Mouse (Mus musculus) kidney, embryonic 14.5 days (tissue): Measurements from ENCODE around the gene Rhebl1. TPM values are rescaled to one million over a fixed set of nuclear protein-coding genes. Genes with fewer than 3 reads are reported as not detected.

Experiments
- ATAC-seq: fragments of 200-750 bp; cut with Nextera tagmentation; 2 replicates; pipeline ENCODE4 v1.8.0; 2017; ENCODE audit warnings: moderate number of reproducible peaks, mild to moderate bottlenecking, moderate TSS enrichment, moderate library complexity; ENCODE audit not compliant: low FRiP score, low TSS enrichment
- H3K27ac ChIP-seq: fragments of 300-500 bp; sonication (generic); 2 replicates; pipeline ENCODE4 v1.5.1; 2014; ENCODE audit warnings: low read depth, mild to moderate bottlenecking, low read length, moderate library complexity, mixed read lengths
- H3K27me3 ChIP-seq: fragments of 300-500 bp; sonication (generic); 2 replicates; pipeline ENCODE4 v1.6.1; 2014; ENCODE audit warnings: mild to moderate bottlenecking, low read length; ENCODE audit not compliant: control insufficient read depth, insufficient read depth
- H3K36me3 ChIP-seq: fragments of 300-500 bp; sonication (generic); 2 replicates; pipeline ENCODE4 v1.6.1; 2014; ENCODE audit warnings: low read length, mixed read lengths; ENCODE audit not compliant: control insufficient read depth, insufficient read depth
- H3K4me1 ChIP-seq: fragments of 300-500 bp; sonication (generic); 2 replicates; pipeline ENCODE4 v1.6.1; 2014; ENCODE audit warnings: low read length, mixed read lengths; ENCODE audit not compliant: control insufficient read depth, insufficient read depth
- H3K4me2 ChIP-seq: fragments of 300-500 bp; sonication (generic); replicated peaks from 2 replicates; pipeline ENCODE4 v1.6.1; 2014; ENCODE audit warnings: low read depth, mild to moderate bottlenecking, low read length
- H3K4me3 ChIP-seq: fragments of 300-500 bp; sonication (generic); 2 replicates; pipeline ENCODE4 v1.5.1; 2014; ENCODE audit warnings: mild to moderate bottlenecking, low read length
- H3K9ac ChIP-seq: fragments of 300-500 bp; sonication (generic); 2 replicates; pipeline ENCODE4 v1.6.1; 2014; ENCODE audit warnings: low read depth, mild to moderate bottlenecking, low read length, moderate library complexity
- H3K9me3 ChIP-seq: fragments of 300-500 bp; sonication (generic); 2 replicates; pipeline ENCODE4 v1.6.1; 2016; ENCODE audit warnings: low read length; ENCODE audit not compliant: control insufficient read depth
- WGBS: fragments of 180-500 bp; shearing (Covaris S2); extraction: QIAGEN DNeasy Blood & Tissue Kit; methylation state at CpG from one replicate; pipeline ENCODE4 v1.1.7; 2014; 5-methylcytosine and 5-hydroxymethylcytosine counted together
- polyA plus RNA-seq: library from polyadenylated mRNA; unstranded; fragments of >200 nt; fragmentation: Nextera tagmentation; extraction: Ambion mirVana; gene quantifications from 2 replicates; pipeline ENCODE4 v1.2.1, GENCODE M21; 2014

The Rhebl1 gene
- polyA plus RNA-seq, 1 experiment from 2014 or later, result 14.4 TPM

DNA sequence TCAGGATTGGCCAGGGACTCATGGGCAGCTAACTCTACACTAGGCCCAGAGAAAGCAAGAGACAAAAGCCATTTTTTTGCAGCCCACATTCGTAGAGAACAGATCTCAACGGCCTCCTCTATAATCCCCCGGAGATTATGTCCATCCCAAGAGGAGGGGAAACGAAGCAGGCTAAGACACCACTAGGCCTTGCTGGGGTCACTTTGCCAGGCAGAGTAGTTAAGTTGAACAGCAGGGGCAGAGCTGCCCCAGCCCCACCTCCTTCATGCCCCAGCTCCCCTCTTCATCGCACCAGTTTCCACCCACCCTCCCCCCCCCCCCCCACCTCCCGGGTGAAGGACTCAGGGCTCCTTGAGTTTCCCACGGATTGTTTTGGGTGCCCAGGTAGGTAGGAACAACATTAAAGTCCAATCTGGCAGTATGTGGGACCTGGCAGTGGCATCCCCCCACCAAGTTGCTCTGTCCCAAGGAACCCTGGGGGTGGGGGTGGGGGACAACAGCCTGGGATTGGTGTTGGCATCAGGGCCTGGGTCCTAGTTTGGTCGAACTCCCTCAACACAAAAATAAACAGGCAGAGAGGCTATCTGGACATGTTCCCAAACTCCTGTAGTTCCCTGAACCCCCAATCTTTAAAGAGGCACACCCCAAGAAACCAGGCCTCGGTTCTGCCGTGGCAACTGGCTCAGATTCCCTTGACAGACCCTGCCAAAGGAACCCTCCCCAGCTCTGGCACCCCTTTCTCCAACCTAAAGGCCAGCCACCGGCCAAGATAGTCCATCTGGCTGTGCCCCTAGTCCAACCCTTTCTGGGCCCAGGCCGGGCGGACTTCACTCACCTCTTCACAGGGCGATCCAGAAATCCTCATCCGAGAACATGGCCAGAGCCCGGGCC, 23.9 kb downstream of the Rhebl1 start:
- no peak for ATAC-seq
- peak overlapping the region; percentile 95 for H3K27ac ChIP-seq
- peaks cover 18% of the 10 kb centered on the region for H3K36me3 ChIP-seq
- H3K4me1 ChIP-seq, result peaks cover 26% of the 10 kb centered on the region
- H3K9ac ChIP-seq, result peak overlapping the region; percentile 98
- H3K4me2 ChIP-seq, result peak overlapping the region; percentile 92
- no peaks in the 10 kb centered on the region for H3K27me3 ChIP-seq
- peak overlapping the region; percentile 70 for H3K4me3 ChIP-seq
- WGBS, result 0% methylated on average over 16 of the region's 16 CpGs
- H3K9me3 ChIP-seq, result no peaks in the 10 kb centered on the region

DNA sequence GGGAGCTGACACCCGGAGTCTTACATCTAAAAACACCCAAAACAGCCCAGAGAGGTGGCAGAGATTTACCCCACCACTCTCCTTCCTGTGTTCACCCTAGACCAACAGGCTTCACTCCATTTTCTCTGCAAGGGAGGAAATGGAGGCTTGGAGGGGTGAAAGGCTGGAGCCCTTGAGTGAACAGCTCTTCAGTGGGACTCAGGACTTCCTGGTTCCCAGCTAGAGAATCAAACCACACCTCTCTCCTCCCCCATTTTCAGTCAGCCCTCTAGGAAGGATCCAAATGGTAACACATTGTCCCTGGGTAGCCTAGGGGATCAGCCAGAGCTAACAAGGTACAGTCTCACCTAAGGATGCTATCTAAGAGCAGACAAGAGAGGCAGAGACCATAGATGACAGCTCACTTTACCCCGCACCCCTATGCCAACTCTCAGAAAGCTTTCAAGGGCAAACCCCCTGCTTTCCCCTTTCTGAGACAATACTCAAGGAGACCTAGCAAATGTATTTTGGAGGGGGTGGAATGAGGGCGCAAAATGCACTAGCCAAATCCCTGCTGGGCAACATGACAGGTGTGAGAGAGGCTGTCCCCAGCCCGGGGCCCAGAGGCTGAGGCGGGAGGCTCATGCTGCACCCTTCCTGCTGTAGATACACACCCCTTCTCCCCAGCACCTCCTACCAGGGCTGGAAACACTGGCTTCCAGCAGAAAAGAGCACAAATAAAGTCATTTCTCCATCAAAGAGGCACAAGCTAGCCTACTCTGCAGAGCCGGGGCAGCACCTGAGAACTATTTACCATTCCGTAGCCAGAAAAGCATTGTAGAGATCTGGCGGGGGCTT, 24.8 kb downstream of the Rhebl1 start:
- Histone ChIP-seq H3K27me3 (no peaks in the 10 kb centered on the region), H3K4me2 (peak overlapping the region; percentile 92), H3K4me1 (peaks cover 26% of the 10 kb centered on the region), H3K27ac (0 out of 2 replicates have a peak overlapping the region, but pooled peaks have one; percentile 8), H3K4me3 (peak overlapping the region; percentile 70), H3K9ac (peak overlapping the region; percentile 98), H3K36me3 (peaks cover 27% of the 10 kb centered on the region), H3K9me3 (no peaks in the 10 kb centered on the region)
- no peak for ATAC-seq
- 10% methylated on average over 8 of the region's 8 CpGs for WGBS

GRCm38 (mm10) chr15:98868346-98869063, 25.8 kb downstream of the Rhebl1 start:
- peak overlapping the region; percentile 92 for H3K4me2 ChIP-seq
- H3K36me3 ChIP-seq, result peaks cover 38% of the 10 kb centered on the region
- peak overlapping the region; percentile 70 for H3K4me3 ChIP-seq
- no peaks in the 10 kb centered on the region for H3K9me3 ChIP-seq
- no peaks in the 10 kb centered on the region for H3K27me3 ChIP-seq
- 33% methylated on average over 11 of the region's 11 CpGs for WGBS
- peak overlapping the region; percentile 30; the same call in 1 of the 2 replicates for H3K27ac ChIP-seq
- no peak for ATAC-seq
- H3K9ac ChIP-seq, result peak overlapping the region; percentile 98; the same call in 1 of the 2 replicates
- peaks cover 26% of the 10 kb centered on the region for H3K4me1 ChIP-seq

DNA sequence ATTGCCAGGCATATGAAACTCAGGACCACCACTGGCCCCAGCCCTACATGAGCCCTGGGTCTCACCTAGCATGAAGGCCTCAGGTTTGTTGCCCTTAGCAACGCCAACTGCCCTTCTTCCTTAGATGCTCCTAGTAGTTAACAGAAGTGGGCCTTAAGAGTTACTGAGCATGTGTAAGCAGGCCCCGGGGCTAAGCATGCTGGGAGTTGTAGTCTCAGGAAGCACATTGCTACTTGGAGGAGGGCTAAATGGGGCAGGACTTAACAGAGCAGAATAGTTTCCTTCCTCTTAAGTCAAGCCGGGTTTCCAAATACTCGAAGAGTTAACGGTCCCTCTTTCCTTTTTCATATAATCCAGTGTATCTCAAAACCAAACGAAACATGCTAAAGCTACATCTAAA, 27.0 kb downstream of the Rhebl1 start:
- 73% methylated on average over 6 of the region's 6 CpGs for WGBS
- H3K27ac ChIP-seq, result no peak overlapping the region

GRCm38 (mm10) chr15:98866501-98866900, 27.8 kb downstream of the Rhebl1 start:
- H3K9me3 ChIP-seq, result no peaks in the 10 kb centered on the region
- H3K27ac ChIP-seq, result no peak overlapping the region
- no peaks in the 10 kb centered on the region for H3K27me3 ChIP-seq
- no peak overlapping the region for H3K4me3 ChIP-seq
- H3K4me2 ChIP-seq, result no peak overlapping the region
- peaks cover 26% of the 10 kb centered on the region for H3K4me1 ChIP-seq
- whole genome bisulfite sequencing, result 95% methylated on average over 5 of the region's 5 CpGs
- H3K36me3 ChIP-seq, result peaks cover 58% of the 10 kb centered on the region
- no peak overlapping the region for H3K9ac ChIP-seq
- ATAC-seq, result no peak

More for the DNA sequence above, 27.0 kb downstream of the Rhebl1 start:
- no peaks in the 10 kb centered on the region for H3K9me3 ChIP-seq
- H3K36me3 ChIP-seq, result peaks cover 49% of the 10 kb centered on the region
- no peak for ATAC-seq
- H3K9ac ChIP-seq, result no peak overlapping the region; the same call in 1 of the 2 replicates
- H3K4me1 ChIP-seq, result peaks cover 26% of the 10 kb centered on the region
- peak overlapping the region; percentile 92; the same call in 1 of the 2 replicates for H3K4me2 ChIP-seq
- no peaks in the 10 kb centered on the region for H3K27me3 ChIP-seq
- no peak overlapping the region for H3K4me3 ChIP-seq

DNA sequence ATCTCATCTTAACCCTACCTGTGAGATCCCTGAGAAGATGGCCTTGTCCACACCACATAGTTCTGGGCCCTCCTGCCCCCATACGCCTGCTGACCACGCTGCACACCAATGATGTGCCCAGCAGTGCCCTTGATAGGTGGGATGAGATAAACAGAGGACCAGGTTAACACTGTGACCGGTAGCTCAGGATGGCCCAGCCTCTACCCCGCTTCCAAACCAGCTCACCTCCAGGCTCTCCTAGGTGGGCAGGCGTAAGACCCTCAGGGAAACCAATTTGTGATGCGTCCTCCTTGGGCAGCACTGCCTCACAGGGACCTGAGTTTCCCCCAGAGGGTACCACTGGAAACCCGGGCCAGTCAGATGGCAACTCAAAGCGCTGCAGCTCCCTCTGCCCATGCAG, 28.6 kb downstream of the Rhebl1 start:
- Histone ChIP-seq H3K27ac (no peak overlapping the region), H3K36me3 (peaks cover 65% of the 10 kb centered on the region), H3K4me1 (peaks cover 26% of the 10 kb centered on the region), H3K4me2 (no peak overlapping the region), H3K9ac (no peak overlapping the region), H3K27me3 (no peaks in the 10 kb centered on the region), H3K9me3 (no peaks in the 10 kb centered on the region), H3K4me3 (no peak overlapping the region)
- WGBS, result 95% methylated on average over 8 of the region's 8 CpGs
- no peak for ATAC-seq

DNA sequence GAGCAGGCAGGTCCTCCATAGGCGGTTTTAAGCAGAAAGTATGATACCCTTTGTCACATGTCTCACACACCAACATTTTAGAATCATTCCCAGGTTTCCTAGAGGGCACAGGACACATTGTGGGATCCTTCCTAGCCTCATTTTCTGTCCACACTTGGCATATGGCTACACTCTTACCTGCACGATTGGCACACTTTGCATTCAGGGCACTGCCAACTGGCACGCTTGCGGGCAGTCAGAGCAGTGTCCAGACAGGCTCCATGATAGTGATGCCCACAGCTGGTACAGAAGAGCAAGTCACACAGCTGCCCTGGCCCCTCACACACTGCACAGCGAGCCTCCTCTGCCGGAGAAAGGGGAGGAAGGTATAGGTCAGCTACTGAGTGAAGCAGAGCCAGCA, 29.4 kb downstream of the Rhebl1 start:
- no peak overlapping the region for H3K4me3 ChIP-seq
- ATAC-seq, result no peak
- no peaks in the 10 kb centered on the region for H3K27me3 ChIP-seq
- no peaks in the 10 kb centered on the region for H3K9me3 ChIP-seq
- peaks cover 73% of the 10 kb centered on the region for H3K36me3 ChIP-seq
- peaks cover 26% of the 10 kb centered on the region for H3K4me1 ChIP-seq
- no peak overlapping the region for H3K27ac ChIP-seq
- no peak overlapping the region for H3K9ac ChIP-seq
- 94% methylated on average over 6 of the region's 6 CpGs for WGBS
- no peak overlapping the region for H3K4me2 ChIP-seq

DNA sequence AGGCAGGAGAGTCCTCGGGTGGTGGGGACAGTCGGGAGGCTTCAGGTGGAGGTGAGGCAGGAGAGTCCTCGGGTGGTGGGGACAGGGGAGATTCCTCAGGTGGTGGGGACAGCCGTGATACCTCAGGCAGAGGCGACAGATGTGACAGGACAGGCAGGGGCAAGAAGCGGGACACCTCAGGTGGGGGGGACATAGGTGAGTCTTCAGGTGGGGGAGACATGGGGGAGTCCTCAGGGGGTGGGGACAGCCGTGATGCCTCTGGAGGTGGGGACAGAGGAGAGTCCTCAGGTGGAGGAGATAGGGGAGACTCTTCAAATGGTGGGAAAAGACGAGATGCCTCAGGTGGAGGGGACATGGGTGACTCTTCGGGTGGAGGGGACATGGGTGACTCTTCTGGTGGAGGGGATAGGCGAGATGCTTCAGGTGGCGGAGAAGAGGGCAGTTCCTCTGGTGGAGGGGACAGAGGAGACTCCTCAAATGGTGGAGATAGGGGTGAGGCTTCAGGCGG, 30.8 kb downstream of the Rhebl1 start:
- Histone ChIP-seq H3K27me3 (no peaks in the 10 kb centered on the region), H3K4me2 (no peak overlapping the region), H3K4me1 (peaks cover 11% of the 10 kb centered on the region), H3K4me3 (no peak overlapping the region), H3K36me3 (peaks cover 87% of the 10 kb centered on the region), H3K9me3 (no peaks in the 10 kb centered on the region), H3K9ac (no peak overlapping the region), H3K27ac (no peak overlapping the region)
- ATAC-seq, result no peak
- 89% methylated on average over 12 of the region's 12 CpGs for WGBS
